Mouse (Mus musculus): ENCODE data around the gene Ahdc1. TPM values are rescaled to one million over a fixed set of nuclear protein-coding genes. Genes with fewer than 3 reads are reported as not detected.

Gene Ahdc1
- polyA plus RNA-seq, 1 experiment from 2014 or later: 12.6 TPM

- H3K27me3 ChIP-seq: no peaks in the 10 kb centered on the region
- H3K4me1 ChIP-seq (replicated peaks): peaks cover 85% of the 10 kb centered on the region
- H3K36me3 ChIP-seq: peaks cover 7% of the 10 kb centered on the region; the same call in 1 of the 2 replicates
- H3K9ac ChIP-seq (replicated peaks): no peak overlapping the region
- no peak for ATAC-seq
- H3K27ac ChIP-seq: peak overlapping the region; percentile 81
- H3K4me2 ChIP-seq (replicated peaks): 0 out of 2 replicates have a peak overlapping the region, but pooled peaks have one; percentile 53
- WGBS: 70% methylated on average over 6 of the region's 6 CpGs
- H3K4me3 ChIP-seq (replicated peaks): no peak overlapping the region
- H3K9me3 ChIP-seq: no peaks in the 10 kb centered on the region
Observed at GRCm38 (mm10) chr4:133023636-133024035, 12.6 kb downstream of the Ahdc1 start.

- H3K4me2 ChIP-seq (replicated peaks): no peak overlapping the region
Observed at GRCm38 (mm10) chr4:133024404-133024803, 13.3 kb downstream of the Ahdc1 start.

GRCm38 (mm10) chr4:133024969-133025685 lies 14.1 kb downstream of the Ahdc1 start:
- Histone ChIP-seq H3K27ac (peak overlapping the region; percentile 64), H3K36me3 (peaks cover 10% of the 10 kb centered on the region; the same call in 1 of the 2 replicates), H3K27me3 (no peaks in the 10 kb centered on the region), H3K9ac (replicated peaks) (peak overlapping the region; percentile 28; the same call in 1 of the 2 replicates), H3K4me3 (replicated peaks) (no peak overlapping the region), H3K9me3 (no peaks in the 10 kb centered on the region), H3K4me1 (replicated peaks) (peaks cover 82% of the 10 kb centered on the region), H3K4me2 (replicated peaks) (0 out of 2 replicates have a peak overlapping the region, but pooled peaks have one; percentile 5)
- WGBS: 16% methylated on average over 10 of the region's 10 CpGs
- ATAC-seq: no peak

More at GRCm38 (mm10) chr4:133024404-133024803, 13.3 kb downstream of the Ahdc1 start:
- H3K9ac ChIP-seq (replicated peaks): no peak overlapping the region
- H3K27me3 ChIP-seq: no peaks in the 10 kb centered on the region
- peak overlapping the region; percentile 64 for H3K27ac ChIP-seq
- 31% methylated on average over 3 of the region's 4 CpGs for WGBS
- H3K4me3 ChIP-seq (replicated peaks): no peak overlapping the region
- H3K4me1 ChIP-seq (replicated peaks): peaks cover 82% of the 10 kb centered on the region
- peaks cover 7% of the 10 kb centered on the region; the same call in 1 of the 2 replicates for H3K36me3 ChIP-seq
- H3K9me3 ChIP-seq: no peaks in the 10 kb centered on the region
- no peak for ATAC-seq

GRCm38 (mm10) chr4:133026272-133026671 lies 15.2 kb downstream of the Ahdc1 start:
- H3K27ac ChIP-seq: peak overlapping the region; percentile 56; the same call in 1 of the 2 replicates
- H3K4me3 ChIP-seq (replicated peaks): no peak overlapping the region
- 69% methylated on average over 10 of the region's 10 CpGs for WGBS
- H3K9me3 ChIP-seq: no peaks in the 10 kb centered on the region
- no peaks in the 10 kb centered on the region for H3K27me3 ChIP-seq
- peaks cover 71% of the 10 kb centered on the region for H3K4me1 ChIP-seq (replicated peaks)
- no peak overlapping the region for H3K4me2 ChIP-seq (replicated peaks)
- no peak for ATAC-seq
- H3K9ac ChIP-seq (replicated peaks): 0 out of 2 replicates have a peak overlapping the region, but pooled peaks have one; percentile 5
- peaks cover 10% of the 10 kb centered on the region; the same call in 1 of the 2 replicates for H3K36me3 ChIP-seq

- 7% methylated on average over 2 of the region's 2 CpGs for WGBS
- Histone ChIP-seq H3K9me3 (no peaks in the 10 kb centered on the region), H3K4me1 (replicated peaks) (peaks cover 64% of the 10 kb centered on the region), H3K27me3 (no peaks in the 10 kb centered on the region), H3K9ac (replicated peaks) (no peak overlapping the region), H3K27ac (peak overlapping the region; percentile 52), H3K4me3 (replicated peaks) (no peak overlapping the region), H3K36me3 (peaks cover 10% of the 10 kb centered on the region; the same call in 1 of the 2 replicates), H3K4me2 (replicated peaks) (no peak overlapping the region)
- no peak for ATAC-seq
Observed at GRCm38 (mm10) chr4:133026826-133027375, 15.8 kb downstream of the Ahdc1 start.

- ATAC-seq: no peak
- peaks cover 56% of the 10 kb centered on the region for H3K4me1 ChIP-seq (replicated peaks)
- peaks cover 10% of the 10 kb centered on the region; the same call in 1 of the 2 replicates for H3K36me3 ChIP-seq
- no peaks in the 10 kb centered on the region for H3K27me3 ChIP-seq
- H3K27ac ChIP-seq: no peak overlapping the region
- no peak overlapping the region for H3K4me3 ChIP-seq (replicated peaks)
- H3K9ac ChIP-seq (replicated peaks): no peak overlapping the region
- H3K4me2 ChIP-seq (replicated peaks): no peak overlapping the region
- 58% methylated on average over 10 of the region's 10 CpGs for WGBS
- no peaks in the 10 kb centered on the region for H3K9me3 ChIP-seq
Observed at GRCm38 (mm10) chr4:133027721-133028120, 16.7 kb downstream of the Ahdc1 start.

GRCm38 (mm10) chr4:133028193-133028592 lies 17.1 kb downstream of the Ahdc1 start:
- Histone ChIP-seq H3K4me1 (replicated peaks) (peaks cover 52% of the 10 kb centered on the region), H3K4me2 (replicated peaks) (no peak overlapping the region), H3K9me3 (no peaks in the 10 kb centered on the region), H3K36me3 (peaks cover 10% of the 10 kb centered on the region; the same call in 1 of the 2 replicates), H3K4me3 (replicated peaks) (no peak overlapping the region), H3K27ac (no peak overlapping the region), H3K9ac (replicated peaks) (no peak overlapping the region), H3K27me3 (no peaks in the 10 kb centered on the region)
- WGBS: 92% methylated on average over 6 of the region's 6 CpGs
- ATAC-seq: no peak

- Histone ChIP-seq H3K36me3 (peaks cover 10% of the 10 kb centered on the region; the same call in 1 of the 2 replicates), H3K4me2 (replicated peaks) (no peak overlapping the region), H3K27me3 (no peaks in the 10 kb centered on the region), H3K27ac (no peak overlapping the region), H3K9me3 (no peaks in the 10 kb centered on the region), H3K9ac (replicated peaks) (no peak overlapping the region), H3K4me1 (replicated peaks) (peaks cover 45% of the 10 kb centered on the region), H3K4me3 (replicated peaks) (no peak overlapping the region)
- 89% methylated on average over 6 of the region's 6 CpGs for WGBS
- ATAC-seq: no peak
Observed at GRCm38 (mm10) chr4:133028875-133029274, 17.8 kb downstream of the Ahdc1 start.

GRCm38 (mm10) chr4:133032410-133033095 lies 21.5 kb downstream of the Ahdc1 start:
- ATAC-seq: no peak
- no peak overlapping the region for H3K9ac ChIP-seq (replicated peaks)
- peaks cover 21% of the 10 kb centered on the region for H3K4me1 ChIP-seq (replicated peaks)
- peaks cover 8% of the 10 kb centered on the region; the same call in 1 of the 2 replicates for H3K36me3 ChIP-seq
- H3K4me2 ChIP-seq (replicated peaks): no peak overlapping the region
- no peaks in the 10 kb centered on the region for H3K9me3 ChIP-seq
- H3K4me3 ChIP-seq (replicated peaks): no peak overlapping the region
- H3K27ac ChIP-seq: no peak overlapping the region
- peaks cover 21% of the 10 kb centered on the region for H3K27me3 ChIP-seq
- WGBS: 92% methylated on average over 8 of the region's 8 CpGs

GRCm38 (mm10) chr4:133034478-133034877 lies 23.4 kb downstream of the Ahdc1 start:
- Histone ChIP-seq H3K9me3 (no peaks in the 10 kb centered on the region), H3K4me2 (replicated peaks) (no peak overlapping the region), H3K36me3 (0 out of 2 replicates have a peak, but pooled peaks cover 3% of the 10 kb centered on the region), H3K27ac (no peak overlapping the region), H3K9ac (replicated peaks) (no peak overlapping the region), H3K4me1 (replicated peaks) (peaks cover 37% of the 10 kb centered on the region), H3K27me3 (peaks cover 33% of the 10 kb centered on the region), H3K4me3 (replicated peaks) (no peak overlapping the region)
- WGBS: 84% methylated on average over 10 of the region's 10 CpGs
- ATAC-seq: no peak

- WGBS: 93% methylated on average over 1 of the region's 1 CpGs
- peaks cover 41% of the 10 kb centered on the region for H3K4me1 ChIP-seq (replicated peaks)
- H3K36me3 ChIP-seq: no peaks in the 10 kb centered on the region
- H3K27ac ChIP-seq: no peak overlapping the region
- H3K27me3 ChIP-seq: peaks cover 40% of the 10 kb centered on the region
- no peak overlapping the region for H3K4me3 ChIP-seq (replicated peaks)
- ATAC-seq: no peak
- no peaks in the 10 kb centered on the region for H3K9me3 ChIP-seq
- no peak overlapping the region for H3K9ac ChIP-seq (replicated peaks)
- no peak overlapping the region for H3K4me2 ChIP-seq (replicated peaks)
Observed at GRCm38 (mm10) chr4:133035446-133035845, 24.4 kb downstream of the Ahdc1 start.

GRCm38 (mm10) chr4:133035946-133036345 lies 24.9 kb downstream of the Ahdc1 start:
- no peak overlapping the region for H3K4me3 ChIP-seq (replicated peaks)
- H3K4me2 ChIP-seq (replicated peaks): no peak overlapping the region
- ATAC-seq: no peak
- no peak overlapping the region for H3K27ac ChIP-seq
- no peak overlapping the region for H3K9ac ChIP-seq (replicated peaks)
- no peaks in the 10 kb centered on the region for H3K9me3 ChIP-seq
- peaks cover 42% of the 10 kb centered on the region for H3K27me3 ChIP-seq
- H3K4me1 ChIP-seq (replicated peaks): peaks cover 44% of the 10 kb centered on the region
- no peaks in the 10 kb centered on the region for H3K36me3 ChIP-seq
- 82% methylated on average over 3 of the region's 3 CpGs for WGBS
